Mouse (Mus musculus) bone marrow, adult 2 months (tissue): Measurements from ENCODE around the gene Cdiptos. TPM values are rescaled to one million over a fixed set of nuclear protein-coding genes. Genes with fewer than 3 reads are reported as not detected.

ENCODE experiments used
- H3K27ac ChIP-seq: fragments of 200-500 bp; 2 replicates; pipeline ENCODE4 v1.5.1; 2012; ENCODE audit warnings: low read depth, mild to moderate bottlenecking, control low read depth, inconsistent platforms, low read length; ENCODE audit not compliant: control insufficient read depth, poor library complexity, insufficient read depth
- H3K4me1 ChIP-seq: fragments of 200-500 bp; 2 replicates; pipeline ENCODE4 v1.6.1; 2011; ENCODE audit warnings: low read length; ENCODE audit not compliant: control insufficient read depth, insufficient read depth
- H3K4me3 ChIP-seq: fragments of 200-500 bp; replicated peaks from 2 replicates; pipeline ENCODE3; 2011; ENCODE audit warnings: mild to moderate bottlenecking, low read depth, low read length, control low read depth; ENCODE audit not compliant: control insufficient read depth
- CTCF ChIP-seq: fragments of 200-500 bp; IDR thresholded peaks from 2 replicates; pipeline ENCODE4 v1.5.1; 2011; ENCODE audit warnings: low read length, control low read depth; ENCODE audit not compliant: control insufficient read depth, insufficient read depth
- POLR2A ChIP-seq: fragments of 200-500 bp; IDR thresholded peaks from 2 replicates; pipeline ENCODE4 v1.6.1; 2011; ENCODE audit warnings: low read depth, mild to moderate bottlenecking, control low read depth, low read length, borderline replicate concordance; ENCODE audit not compliant: control insufficient read depth
- WGBS: fragments of 180-500 bp; shearing (Covaris S2); methylation state at CpG from one replicate; pipeline ENCODE4 v1.1.7; 2018; 5-methylcytosine and 5-hydroxymethylcytosine counted together
- polyA plus RNA-seq: library from polyadenylated mRNA; stranded (reverse); fragments of >200 nt; gene quantifications from 2 replicates; pipeline ENCODE4 v1.2.4, GENCODE M21; 2011; ENCODE audit warnings: low replicate concordance; ENCODE audit not compliant: missing spikeins, insufficient read depth, insufficient read length

The Cdiptos gene
- polyA plus RNA-seq, result 2.3 and 2.4 TPM in 2 replicates

- peak within 1 kb of the TSS; percentile 96 for H3K27ac ChIP-seq
- H3K4me3 ChIP-seq, result peak within 1 kb of the TSS; percentile 87
- peaks cover 2% of the 10 kb centered on the region; the same call in 1 of the 2 replicates for H3K4me1 ChIP-seq
- WGBS, result under 1% methylated on average over 55 of the region's 55 CpGs
- TF ChIP-seq POLR2A (peak; percentile 62; the same call in 1 of the 2 replicates), CTCF (peak; percentile 97)
Measured at GRCm38 (mm10) chr7:126975950-126976866, at the start of gene Cdiptos. TSS of gene Cdiptos (minus strand) at chr7:126976098.

GRCm38 (mm10) chr7:127024755-127025555, 49.1 kb upstream of the Cdiptos start:
- peaks cover 14% of the 10 kb centered on the region for H3K4me1 ChIP-seq
- H3K27ac ChIP-seq, result peak overlapping the region; percentile 98
- TF ChIP-seq POLR2A (peak; percentile 76), CTCF (peak; percentile 87)
- peak overlapping the region; percentile 63 for H3K4me3 ChIP-seq
- WGBS, result under 1% methylated on average over 30 of the region's 30 CpGs

GRCm38 (mm10) chr7:127023896-127024690, 48.2 kb upstream of the Cdiptos start:
- 15% methylated on average over 19 of the region's 19 CpGs for WGBS
- Histone ChIP-seq H3K4me1 (peaks cover 14% of the 10 kb centered on the region), H3K27ac (peak overlapping the region; percentile 98)

GRCm38 (mm10) chr7:127023272-127023691, 47.4 kb upstream of the Cdiptos start:
- no peak for TF ChIP-seq CTCF
- TF ChIP-seq POLR2A, result no peak
- H3K4me3 ChIP-seq, result no peak overlapping the region
- no peak overlapping the region for H3K27ac ChIP-seq
- 75% methylated on average over 13 of the region's 13 CpGs for WGBS
- H3K4me1 ChIP-seq, result peaks cover 14% of the 10 kb centered on the region

More at GRCm38 (mm10) chr7:127023896-127024690, 48.2 kb upstream of the Cdiptos start:
- TF ChIP-seq POLR2A, result no peak
- TF ChIP-seq CTCF, result no peak
- H3K4me3 ChIP-seq, result peak overlapping the region; percentile 63

GRCm38 (mm10) chr7:127022528-127023271, 46.8 kb upstream of the Cdiptos start:
- Histone ChIP-seq H3K4me3 (no peak overlapping the region), H3K27ac (no peak overlapping the region), H3K4me1 (peaks cover 10% of the 10 kb centered on the region)
- TF ChIP-seq POLR2A, result no peak
- no peak for TF ChIP-seq CTCF
- 76% methylated on average over 7 of the region's 7 CpGs for WGBS

GRCm38 (mm10) chr7:127021563-127022527, 45.9 kb upstream of the Cdiptos start:
- TF ChIP-seq POLR2A (0 out of 2 replicates have a peak, but pooled peaks have one; percentile 18), CTCF (no peak)
- peaks cover 9% of the 10 kb centered on the region for H3K4me1 ChIP-seq
- 43% methylated on average over 5 of the region's 5 CpGs for WGBS

More at GRCm38 (mm10) chr7:127021563-127022527, 45.9 kb upstream of the Cdiptos start:
- no peak overlapping the region for H3K27ac ChIP-seq
- no peak overlapping the region for H3K4me3 ChIP-seq
